Mouse (Mus musculus) embryo, embryonic 11.5 days (tissue): Measurements from ENCODE around the gene Dnah9.

Experiments
- DNase-seq: peaks from one replicate; pipeline ENCODE4 v3.0.0-alpha.2; 2012; ENCODE audit warnings: low read depth, low spot score

The Dnah9 gene

GRCm38 (mm10) chr11:65927962-65928361 is 240.4 kb downstream of the Dnah9 start:
- no peak for DNase-seq

GRCm38 (mm10) chr11:65918480-65919236 is 249.7 kb downstream of the Dnah9 start:
- DNase-seq = no peak

GRCm38 (mm10) chr11:65909195-65909594 is 259.2 kb downstream of the Dnah9 start:
- DNase-seq = no peak

GRCm38 (mm10) chr11:65905487-65905886 is 262.9 kb downstream of the Dnah9 start:
- DNase-seq = no peak

GRCm38 (mm10) chr11:65903944-65904343 is 264.4 kb downstream of the Dnah9 start:
- DNase-seq = no peak

- no peak for DNase-seq
These were observed 286.9 kb downstream of the Dnah9 start for GRCm38 (mm10) chr11:65881465-65881864.

- DNase-seq = no peak
These were observed 291.1 kb downstream of the Dnah9 start for GRCm38 (mm10) chr11:65877146-65877775.

GRCm38 (mm10) chr11:65861476-65861875 is 306.9 kb downstream of the Dnah9 start:
- no peak for DNase-seq

- DNase-seq = no peak
These were observed 316.3 kb downstream of the Dnah9 start for GRCm38 (mm10) chr11:65852066-65852465.

GRCm38 (mm10) chr11:65846446-65846845 is 321.9 kb downstream of the Dnah9 start:
- DNase-seq = no peak

GRCm38 (mm10) chr11:65838999-65839398 is 329.4 kb downstream of the Dnah9 start:
- DNase-seq = no peak

- no peak for DNase-seq
These were observed 343.8 kb downstream of the Dnah9 start for GRCm38 (mm10) chr11:65824556-65824955.

GRCm38 (mm10) chr11:65820877-65821276 is 347.5 kb downstream of the Dnah9 start:
- peak; percentile 62 for DNase-seq

GRCm38 (mm10) chr11:65820280-65820679 is 348.1 kb downstream of the Dnah9 start:
- DNase-seq = no peak

GRCm38 (mm10) chr11:65818193-65818592 is 350.2 kb downstream of the Dnah9 start:
- DNase-seq = no peak

GRCm38 (mm10) chr11:65816237-65816636 is 352.1 kb downstream of the Dnah9 start:
- no peak for DNase-seq

- DNase-seq = no peak
These were observed 354.0 kb downstream of the Dnah9 start for GRCm38 (mm10) chr11:65814381-65814780.

GRCm38 (mm10) chr11:65812088-65812487 is 356.3 kb downstream of the Dnah9 start:
- no peak for DNase-seq

- DNase-seq = no peak
These were observed 360.8 kb downstream of the Dnah9 start for GRCm38 (mm10) chr11:65807601-65808000.

GRCm38 (mm10) chr11:65806909-65807504 is 361.3 kb downstream of the Dnah9 start, which contains the start of gene Zkscan6:
Gene Zkscan6 (plus strand): TSS chr11:65807175.
- DNase-seq = peak; percentile 85

- DNase-seq = no peak
These were observed 361.9 kb downstream of the Dnah9 start for GRCm38 (mm10) chr11:65806321-65806904.

GRCm38 (mm10) chr11:65801899-65802298 is 366.5 kb downstream of the Dnah9 start:
- no peak for DNase-seq
